Mouse (Mus musculus): Measurements from ENCODE around the gene Cd247. TPM values are rescaled to one million over a fixed set of nuclear protein-coding genes. Genes with fewer than 3 reads are reported as not detected.
"Not testable (repeated sequence)": the region's sequence is repeated elsewhere in the genome, so short reads cannot be mapped to it uniquely, and the experiment has no call there.

Cd247 gene
- 0.53 TPM in 1 of 2 replicates, not detected in the other for polyA plus RNA-seq (2012; ENCODE audit: insufficient read depth, insufficient read length, missing spikeins)

GRCm38 (mm10) chr1:165788511-165788910 is at the start of gene Cd247:
Cd247 (plus strand) TSS chr1:165788681.
- no peak for TF ChIP-seq CTCF (IDR thresholded peaks at IDR 0.05; ENCODE audit: low read depth, low read length)
- TF ChIP-seq POLR2A (IDR thresholded peaks at IDR 0.05; ENCODE audit: borderline replicate concordance, low read depth, low read length): no peak

GRCm38 (mm10) chr1:165738985-165739384 is 49.5 kb upstream of the Cd247 start:
- TF ChIP-seq CTCF (IDR thresholded peaks at IDR 0.05; ENCODE audit: low read depth, low read length): no peak
- TF ChIP-seq POLR2A (IDR thresholded peaks at IDR 0.05; ENCODE audit: borderline replicate concordance, low read depth, low read length): no peak
- Histone ChIP-seq H3K27ac (ENCODE audit: insufficient read depth, low read depth, low read length) (no peak overlapping the region), H3K4me3 (ENCODE audit: insufficient read depth, low read length) (no peak overlapping the region), H3K4me1 (ENCODE audit: control insufficient read depth, insufficient read depth, low read length) (peaks cover 25% of the 10 kb centered on the region)

More at GRCm38 (mm10) chr1:165788511-165788910, at the start of gene Cd247:
- H3K27ac ChIP-seq (ENCODE audit: insufficient read depth, low read depth, low read length): no peak within 1 kb of the TSS
- H3K4me1 ChIP-seq (ENCODE audit: control insufficient read depth, insufficient read depth, low read length): no peaks in the 10 kb centered on the region
- H3K4me3 ChIP-seq (ENCODE audit: insufficient read depth, low read length): no peak within 1 kb of the TSS

DNA sequence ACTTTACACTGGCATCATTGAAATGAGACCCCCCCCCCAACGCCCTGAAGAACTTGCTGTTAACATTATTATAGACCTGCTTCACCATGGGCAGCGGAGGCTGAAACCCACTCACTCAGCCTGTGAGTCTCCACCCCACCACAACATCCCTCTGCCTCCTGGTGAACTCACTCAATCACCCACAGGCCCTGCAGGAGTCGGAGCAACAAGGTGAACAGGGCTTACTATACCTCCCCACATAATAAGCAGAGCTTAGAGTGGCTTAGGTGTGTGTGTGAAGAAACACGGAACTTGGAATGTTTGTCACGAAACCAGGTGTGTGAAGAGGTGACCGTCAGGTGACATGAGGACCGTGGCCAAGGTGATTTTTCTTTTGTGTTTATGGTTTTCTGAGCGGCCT is 46.5 kb upstream of the Cd247 start:
- Histone ChIP-seq H3K27ac (ENCODE audit: insufficient read depth, low read depth, low read length) (no peak overlapping the region), H3K4me1 (ENCODE audit: control insufficient read depth, insufficient read depth, low read length) (peaks cover 10% of the 10 kb centered on the region), H3K4me3 (ENCODE audit: insufficient read depth, low read length) (no peak overlapping the region)
- TF ChIP-seq POLR2A (IDR thresholded peaks at IDR 0.05; ENCODE audit: borderline replicate concordance, low read depth, low read length) (no peak), CTCF (IDR thresholded peaks at IDR 0.05; ENCODE audit: low read depth, low read length) (no peak)

- TF ChIP-seq CTCF (IDR thresholded peaks at IDR 0.05; ENCODE audit: low read depth, low read length) (no peak), POLR2A (IDR thresholded peaks at IDR 0.05; ENCODE audit: borderline replicate concordance, low read depth, low read length) (no peak)
- Histone ChIP-seq H3K27ac (ENCODE audit: insufficient read depth, low read depth, low read length) (no peak overlapping the region), H3K4me1 (ENCODE audit: control insufficient read depth, insufficient read depth, low read length) (peaks cover 5% of the 10 kb centered on the region), H3K4me3 (ENCODE audit: insufficient read depth, low read length) (no peak overlapping the region)
Measured at GRCm38 (mm10) chr1:165748053-165748452, 40.4 kb upstream of the Cd247 start.

DNA sequence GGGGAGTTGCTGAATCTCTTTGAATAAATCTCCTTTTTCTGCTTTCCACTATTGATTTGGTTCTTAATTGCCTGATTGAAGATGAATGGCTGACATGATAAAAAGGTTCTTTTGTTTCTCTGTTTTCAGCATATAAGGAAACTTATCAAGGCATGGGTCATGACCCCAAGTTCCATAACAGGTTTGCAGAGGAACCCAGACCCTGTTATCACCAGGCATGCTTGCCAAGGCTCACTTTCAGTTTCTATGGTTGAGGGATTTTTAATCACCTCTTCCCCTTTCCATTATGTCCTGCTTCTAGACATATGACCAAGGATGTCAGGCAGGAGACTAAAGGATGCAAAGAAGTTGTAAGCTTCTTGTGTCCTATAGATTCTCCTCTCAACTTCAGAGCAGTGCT is 37.3 kb upstream of the Cd247 start:
- TF ChIP-seq CTCF (IDR thresholded peaks at IDR 0.05; ENCODE audit: low read depth, low read length): no peak
- TF ChIP-seq POLR2A (IDR thresholded peaks at IDR 0.05; ENCODE audit: borderline replicate concordance, low read depth, low read length): no peak

GRCm38 (mm10) chr1:165751838-165752237 is 36.6 kb upstream of the Cd247 start:
- Histone ChIP-seq H3K4me1 (ENCODE audit: control insufficient read depth, insufficient read depth, low read length) (peaks cover 5% of the 10 kb centered on the region), H3K27ac (ENCODE audit: insufficient read depth, low read depth, low read length) (no peak overlapping the region), H3K4me3 (ENCODE audit: insufficient read depth, low read length) (no peak overlapping the region)
- no peak for TF ChIP-seq POLR2A (IDR thresholded peaks at IDR 0.05; ENCODE audit: borderline replicate concordance, low read depth, low read length)
- no peak for TF ChIP-seq CTCF (IDR thresholded peaks at IDR 0.05; ENCODE audit: low read depth, low read length)

More for the DNA sequence above, 37.3 kb upstream of the Cd247 start:
- H3K4me3 ChIP-seq (ENCODE audit: insufficient read depth, low read length): no peak overlapping the region
- H3K27ac ChIP-seq (ENCODE audit: insufficient read depth, low read depth, low read length): no peak overlapping the region
- peaks cover 5% of the 10 kb centered on the region for H3K4me1 ChIP-seq (ENCODE audit: control insufficient read depth, insufficient read depth, low read length)

- TF ChIP-seq CTCF (IDR thresholded peaks at IDR 0.05; ENCODE audit: low read depth, low read length): no peak
- no peak for TF ChIP-seq POLR2A (IDR thresholded peaks at IDR 0.05; ENCODE audit: borderline replicate concordance, low read depth, low read length)
- Histone ChIP-seq H3K4me3 (ENCODE audit: insufficient read depth, low read length) (no peak overlapping the region), H3K27ac (ENCODE audit: insufficient read depth, low read depth, low read length) (no peak overlapping the region), H3K4me1 (ENCODE audit: control insufficient read depth, insufficient read depth, low read length) (peaks cover 7% of the 10 kb centered on the region)
Measured at GRCm38 (mm10) chr1:165754205-165754604, 34.3 kb upstream of the Cd247 start.

DNA sequence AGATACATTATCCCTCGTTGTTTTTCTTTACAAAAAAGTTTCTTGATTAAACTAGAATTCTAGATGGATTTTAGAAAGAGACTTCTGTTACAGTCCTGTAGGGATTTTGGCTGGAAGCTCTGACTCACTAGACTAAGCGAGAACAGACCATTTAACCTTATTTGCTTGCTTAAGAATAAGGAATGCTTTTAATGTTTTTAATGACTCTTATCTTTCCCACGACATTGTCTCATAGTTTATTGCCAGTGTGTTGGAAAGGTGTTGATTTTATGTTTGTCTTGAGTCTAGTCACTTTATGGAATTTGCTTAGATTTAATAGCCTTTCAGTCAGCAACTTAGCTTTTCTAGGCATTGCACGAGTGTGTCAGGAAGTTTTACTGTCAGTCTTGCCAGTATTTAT is 33.3 kb upstream of the Cd247 start:
- Histone ChIP-seq H3K4me3 (ENCODE audit: insufficient read depth, low read length) (no peak overlapping the region), H3K27ac (ENCODE audit: insufficient read depth, low read depth, low read length) (no peak overlapping the region), H3K4me1 (ENCODE audit: control insufficient read depth, insufficient read depth, low read length) (peaks cover 7% of the 10 kb centered on the region)
- TF ChIP-seq POLR2A (IDR thresholded peaks at IDR 0.05; ENCODE audit: borderline replicate concordance, low read depth, low read length): no peak
- TF ChIP-seq CTCF (IDR thresholded peaks at IDR 0.05; ENCODE audit: low read depth, low read length): no peak

DNA sequence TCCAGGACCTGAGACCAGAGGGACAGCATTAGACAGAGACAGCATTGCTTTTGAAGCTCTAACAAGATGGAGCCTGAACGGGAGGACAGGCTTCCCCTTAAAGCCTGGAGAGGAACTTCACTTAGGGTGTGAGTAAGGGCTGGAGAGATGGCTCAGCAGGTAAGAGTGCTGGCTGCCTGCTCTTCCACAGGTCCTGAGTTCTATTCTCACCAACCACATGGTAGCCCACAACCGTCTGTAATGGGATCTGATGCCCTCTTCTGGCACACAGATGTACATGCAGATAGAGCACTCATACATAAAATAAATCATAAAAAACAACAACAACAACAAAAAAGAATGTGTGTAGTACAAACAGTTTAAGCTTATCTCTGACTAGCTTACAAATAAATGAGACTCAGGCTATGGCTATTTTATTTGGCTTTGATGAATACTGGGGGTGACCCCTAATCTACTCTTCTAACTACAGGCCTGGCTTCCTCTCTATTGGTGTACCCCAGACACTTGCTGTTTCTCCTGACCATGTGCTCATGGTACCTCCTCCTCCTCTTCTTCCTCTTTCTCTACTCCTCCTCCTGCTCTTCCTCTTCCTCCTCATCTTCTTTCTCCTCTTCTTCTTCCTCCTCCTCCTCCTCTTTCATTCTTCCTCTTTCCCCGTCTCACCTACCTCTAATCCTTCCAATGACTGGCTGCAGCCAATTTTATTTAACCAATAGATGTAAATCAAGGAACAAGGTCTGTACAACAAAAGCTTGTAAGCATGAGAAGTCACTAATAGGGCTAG is 26.8 kb upstream of the Cd247 start:
- Histone ChIP-seq H3K4me3 (ENCODE audit: insufficient read depth, low read length) (no peak overlapping the region), H3K27ac (ENCODE audit: insufficient read depth, low read depth, low read length) (peak overlapping the region; percentile 79), H3K4me1 (ENCODE audit: control insufficient read depth, insufficient read depth, low read length) (peaks cover 18% of the 10 kb centered on the region)
- TF ChIP-seq CTCF (IDR thresholded peaks at IDR 0.05; ENCODE audit: low read depth, low read length) (no peak), POLR2A (IDR thresholded peaks at IDR 0.05; ENCODE audit: borderline replicate concordance, low read depth, low read length) (no peak)

GRCm38 (mm10) chr1:165762498-165762897 is 26.0 kb upstream of the Cd247 start:
- Histone ChIP-seq H3K4me1 (ENCODE audit: control insufficient read depth, insufficient read depth, low read length) (peaks cover 24% of the 10 kb centered on the region), H3K27ac (ENCODE audit: insufficient read depth, low read depth, low read length) (peak overlapping the region; percentile 79)
- not testable (repeated sequence) for H3K4me3 ChIP-seq (ENCODE audit: insufficient read depth, low read length)

Data from bone marrow macrophage, adult 2 months (primary cell).